Mouse (Mus musculus): Measurements from ENCODE around the gene Ccdc88c.
A peak's percentile ranks its signal among the peaks of the same experiment; 100 is the strongest.

DNA sequence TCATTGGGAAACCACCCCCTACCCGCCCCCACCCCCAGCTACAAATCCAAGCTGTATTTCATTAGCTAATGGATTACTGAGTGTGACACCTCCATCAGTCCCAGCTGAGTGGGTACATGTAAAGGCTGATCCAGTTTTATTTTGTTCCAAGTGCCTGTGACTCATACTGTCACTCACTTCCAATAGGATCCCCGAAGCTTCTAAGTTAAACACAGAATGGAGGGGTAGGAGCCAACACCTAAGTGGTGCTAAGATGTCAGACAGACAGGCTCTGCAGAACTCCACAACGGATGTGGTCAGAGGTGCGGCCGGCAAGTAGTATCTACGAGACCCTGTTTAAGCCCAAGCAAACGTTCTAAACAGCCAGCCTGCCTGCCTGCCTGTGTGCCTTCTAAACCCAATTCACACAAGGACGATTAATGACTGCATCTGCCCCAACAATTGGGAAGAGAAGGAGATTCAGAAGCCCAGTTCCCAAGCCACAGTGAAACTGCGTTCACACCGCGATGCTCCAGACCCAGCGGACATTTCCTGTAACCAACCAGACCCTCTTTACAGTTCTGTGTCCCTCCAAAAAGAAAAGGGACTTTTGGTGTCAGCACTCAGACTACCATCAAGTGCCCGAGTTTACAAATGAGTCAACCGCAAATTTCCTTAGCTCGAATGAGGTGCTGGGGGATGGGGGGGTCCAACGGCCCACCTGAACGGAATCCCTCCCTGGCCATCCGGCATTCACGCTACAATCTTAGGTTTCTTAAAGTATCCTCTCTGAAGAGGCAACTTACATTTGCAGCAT, 1.2 kb downstream of the Ccdc88c start:
- TF ChIP-seq POLR2A (IDR thresholded peaks at IDR 0.05; ENCODE audit: control insufficient read depth, low read depth, low read length) (0 out of 2 replicates have a peak, but pooled peaks have one; percentile 26), CTCF (IDR thresholded peaks at IDR 0.05; ENCODE audit: control insufficient read depth, insufficient read depth, insufficient replicate concordance, low read depth, low read length) (no peak)

All from testis, adult 2 months (tissue).